Mouse (Mus musculus) kidney, postnatal 25 days (tissue): ENCODE measurements around the gene Capg.

Experiments
- DNase-seq, 2 experiments: peaks; one replicate each; pipeline ENCODE4 v3.0.0; 2021; ENCODE audit warnings: mixed read lengths in 2 of 2

Capg gene

DNA sequence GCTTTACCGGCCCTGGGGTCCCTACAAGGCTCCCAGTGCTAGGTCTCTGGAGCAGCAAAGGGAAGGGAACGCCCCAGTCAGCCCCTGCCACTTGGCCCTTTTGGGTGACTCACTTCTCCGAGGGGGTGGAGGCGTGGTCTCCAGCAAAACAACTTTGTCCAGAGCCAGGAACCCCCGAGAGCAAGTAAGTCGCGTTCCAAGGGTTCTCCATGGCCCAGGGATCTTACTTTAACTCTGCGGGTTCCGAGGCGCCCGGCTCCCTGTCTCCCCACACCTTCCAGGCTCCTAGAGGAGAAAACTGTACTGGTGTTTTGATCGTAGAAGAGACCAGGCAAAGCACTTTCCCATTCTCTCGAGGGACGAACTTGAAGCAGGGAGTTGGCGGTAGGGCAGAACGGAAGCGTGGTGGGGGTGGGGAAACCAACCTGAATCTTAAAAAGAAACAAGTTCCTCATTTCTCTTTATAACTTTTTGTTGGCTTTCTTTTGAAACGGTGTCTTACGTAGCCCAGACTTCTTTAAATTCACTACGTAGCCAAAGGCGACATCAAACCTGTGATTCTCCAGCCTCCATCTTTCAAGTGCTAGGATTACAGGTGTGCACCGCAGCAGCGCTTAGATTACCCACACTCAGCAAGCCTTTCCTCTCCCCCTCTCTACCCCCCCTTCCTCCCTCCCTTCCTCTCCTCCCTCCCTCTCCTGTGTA, at the start of gene Capg:
TSS of gene Capg (plus strand) at position 109 of the 705 bp plus-strand sequence.
- DNase-seq, result peak; percentile 66 to 81

DNA sequence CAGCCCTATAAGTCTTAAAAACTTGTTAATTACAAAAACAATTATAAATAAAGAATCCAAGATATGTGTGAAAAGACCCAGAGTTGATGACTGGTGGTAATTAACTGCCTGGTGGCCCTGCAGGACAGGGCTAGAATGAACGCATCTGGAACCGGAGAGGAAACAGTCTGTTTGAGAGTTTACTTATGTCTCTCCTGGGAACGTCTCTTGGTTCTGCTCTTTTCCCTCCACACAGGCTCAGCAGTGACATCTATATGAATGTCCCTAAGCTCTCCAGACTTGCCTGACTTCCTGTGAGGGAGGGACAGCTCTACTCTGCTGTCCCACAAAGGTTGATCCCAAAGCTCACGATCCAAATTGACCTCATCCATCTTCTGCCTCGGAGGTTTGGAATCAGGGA, 45.2 kb upstream of the Capg start:
- DNase-seq, result no peak

DNA sequence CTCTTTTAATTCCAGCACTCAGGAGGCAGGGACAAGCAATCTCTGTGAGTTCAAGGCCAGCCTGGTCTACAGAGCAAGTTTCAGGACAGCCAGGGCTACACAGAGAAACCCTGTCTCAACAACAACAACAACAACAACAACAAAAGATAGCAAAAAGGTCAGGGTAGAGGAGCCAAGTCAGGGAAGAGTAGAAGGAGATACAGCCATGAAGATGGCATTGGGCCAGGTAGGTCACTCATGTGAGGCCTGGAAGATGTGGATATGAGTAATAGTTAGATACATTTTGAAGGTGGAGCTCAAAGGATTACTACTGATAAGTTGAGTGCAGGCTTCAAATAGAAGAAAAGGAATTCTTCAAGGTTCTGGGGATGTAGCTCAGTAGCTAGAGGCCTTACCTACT, 40.9 kb upstream of the Capg start:
- no peak for DNase-seq

DNA sequence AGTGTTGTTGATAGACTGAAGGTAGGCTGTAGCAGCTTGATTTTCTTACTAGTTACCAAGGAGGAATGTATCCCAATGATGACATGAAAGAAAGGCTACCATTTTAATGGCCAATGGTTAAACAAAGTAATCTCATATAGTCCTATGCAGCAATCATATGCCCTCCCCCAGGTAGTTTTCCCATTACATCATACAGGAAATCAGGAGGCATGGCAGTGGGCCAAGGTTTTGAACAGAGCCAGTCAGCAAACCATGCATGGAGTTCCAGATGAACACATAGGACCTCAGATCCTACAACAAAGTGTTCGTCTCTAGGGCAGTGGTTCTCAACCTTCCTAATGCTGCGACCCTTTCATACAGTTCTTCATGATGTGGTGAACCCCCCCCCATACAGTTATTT, 40.3 kb upstream of the Capg start:
- DNase-seq, result peak; percentile 83 to 87

DNA sequence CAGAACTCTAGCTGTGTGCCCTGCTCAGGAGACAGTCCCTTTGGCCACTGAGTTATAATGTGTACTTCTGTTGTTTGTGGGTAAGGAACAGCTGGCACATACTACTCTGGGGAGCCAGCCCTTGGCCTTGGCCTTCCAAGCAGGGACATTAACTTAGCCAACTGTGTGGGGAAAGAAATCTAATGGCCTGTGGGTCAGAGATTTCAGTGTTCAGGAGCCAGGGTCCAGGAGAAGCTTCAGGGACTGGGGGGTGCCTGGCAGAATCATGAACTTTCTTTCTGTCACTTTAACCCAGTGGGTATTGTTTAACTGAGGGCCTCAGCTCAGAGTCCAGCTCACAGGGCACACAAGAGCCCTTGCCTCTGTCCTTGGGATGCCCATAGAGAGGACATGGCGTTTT, 38.1 kb upstream of the Capg start:
- DNase-seq, result peak; percentile 25 to 74

DNA sequence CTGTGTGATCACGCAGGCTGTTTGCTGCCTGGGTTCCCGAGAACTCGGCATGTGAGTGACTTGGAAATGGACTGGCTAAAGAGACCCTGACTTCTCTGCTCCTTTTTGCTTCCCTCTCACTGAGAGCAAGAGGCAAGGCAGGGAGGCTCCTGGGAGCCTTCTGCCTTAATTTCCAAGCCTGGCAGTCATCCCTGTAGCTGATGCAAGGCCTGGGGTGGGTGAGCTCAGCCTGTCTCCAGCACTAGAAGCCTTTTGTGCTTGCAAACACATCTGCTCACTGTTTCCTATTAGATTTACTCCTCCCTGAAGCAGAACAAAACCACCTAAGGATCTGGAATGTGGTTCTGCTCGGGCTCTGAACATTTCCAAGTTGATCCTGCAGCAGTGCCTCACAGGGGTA, 35.6 kb upstream of the Capg start:
- DNase-seq, result no peak

DNA sequence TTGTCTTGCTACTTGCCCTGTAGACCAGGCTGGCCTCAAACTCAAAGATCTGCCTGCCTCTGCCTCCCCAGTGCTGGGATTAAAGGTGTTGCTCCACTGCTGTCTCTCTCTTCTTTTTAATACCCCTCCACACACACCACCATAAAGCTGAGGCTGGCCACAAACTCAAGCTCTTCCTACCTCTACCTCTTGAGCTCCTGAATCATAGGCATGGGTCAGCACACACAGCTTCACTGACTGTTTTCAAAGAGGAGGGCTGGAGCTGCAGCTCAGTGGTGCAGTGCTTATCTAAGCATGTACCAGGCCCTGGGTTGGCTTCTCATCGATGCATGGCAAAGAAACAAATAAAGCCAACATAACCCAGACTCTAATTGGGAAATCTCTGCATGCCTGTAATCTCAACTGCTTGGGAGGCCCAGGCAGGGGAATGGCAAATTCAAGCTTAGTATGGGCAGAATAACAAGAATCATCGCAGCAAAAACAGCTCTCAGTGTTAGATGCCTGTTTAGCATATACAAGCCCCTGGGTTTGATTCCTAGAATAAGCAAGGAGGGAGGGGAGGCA, 34.2 kb upstream of the Capg start:
- no peak for DNase-seq

DNA sequence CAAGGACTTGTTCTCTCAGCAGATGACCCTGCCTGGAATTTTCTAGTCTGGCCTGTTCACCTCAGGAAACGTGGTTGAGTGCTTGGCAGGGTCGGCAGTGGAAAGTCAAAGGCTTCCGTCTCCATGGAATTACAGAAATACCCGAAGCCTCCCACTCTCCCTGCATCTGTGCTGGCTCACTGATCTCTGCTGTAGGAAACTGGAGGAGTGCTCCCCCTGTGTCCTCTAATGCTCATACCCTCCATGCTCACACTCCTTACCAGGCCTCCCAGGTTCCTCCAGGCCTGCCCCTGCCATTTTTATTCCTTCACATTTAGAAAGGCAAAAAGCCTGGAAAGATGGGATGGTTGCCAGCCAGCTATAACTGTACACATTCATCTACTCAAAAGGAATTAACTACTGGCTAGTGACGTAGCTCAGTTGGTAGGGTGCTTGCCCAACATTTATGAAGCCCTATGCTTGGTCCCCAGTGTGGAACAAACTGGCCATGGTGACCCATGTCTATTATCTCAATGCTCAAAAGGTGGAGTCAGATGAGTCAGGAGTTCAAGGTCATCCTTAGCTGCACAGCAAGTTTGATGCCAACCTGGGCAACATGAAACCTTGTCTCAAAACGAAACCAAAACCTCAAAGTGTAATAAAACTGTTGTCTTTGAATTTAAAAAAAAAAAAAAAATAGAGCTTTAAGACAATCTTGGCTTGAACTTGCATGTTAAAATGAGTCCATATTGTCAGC, 33.3 kb upstream of the Capg start:
- DNase-seq, result peak; percentile 54 to 69

DNA sequence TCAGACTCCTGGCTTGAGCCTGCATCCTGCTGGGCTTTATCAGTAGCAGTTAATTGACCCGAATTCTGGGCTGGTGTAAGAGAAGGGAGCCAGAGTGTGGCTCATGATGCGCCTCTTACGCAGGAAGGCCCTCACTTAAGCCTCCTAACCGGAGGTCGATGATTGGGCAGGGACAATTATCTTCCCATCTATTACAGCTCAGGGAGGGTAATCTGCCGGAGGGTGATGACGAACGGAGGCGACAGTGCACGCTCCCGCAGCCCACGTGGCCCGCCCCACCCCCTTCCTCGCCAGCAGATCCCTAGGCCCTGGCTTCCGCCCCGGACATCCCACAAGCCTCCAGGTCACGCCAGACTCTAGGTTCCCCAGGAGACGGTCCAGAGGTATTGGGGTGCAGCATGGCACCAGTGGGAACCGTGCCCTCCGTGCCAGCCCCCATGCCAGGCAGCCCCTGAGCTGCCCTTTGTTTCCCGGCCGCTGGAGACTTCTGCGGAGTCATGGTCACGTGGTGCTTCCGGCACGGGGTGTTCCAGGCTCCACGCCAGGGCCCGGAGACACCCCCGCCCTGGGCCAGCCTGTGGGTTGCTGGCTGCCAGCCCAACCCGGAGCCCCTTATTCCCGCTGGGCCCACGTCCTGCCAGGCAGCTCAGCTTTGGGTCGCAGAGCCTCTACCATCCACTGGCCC, 31.7 kb upstream of the Capg start:
- peak; percentile 92 to 96 for DNase-seq

DNA sequence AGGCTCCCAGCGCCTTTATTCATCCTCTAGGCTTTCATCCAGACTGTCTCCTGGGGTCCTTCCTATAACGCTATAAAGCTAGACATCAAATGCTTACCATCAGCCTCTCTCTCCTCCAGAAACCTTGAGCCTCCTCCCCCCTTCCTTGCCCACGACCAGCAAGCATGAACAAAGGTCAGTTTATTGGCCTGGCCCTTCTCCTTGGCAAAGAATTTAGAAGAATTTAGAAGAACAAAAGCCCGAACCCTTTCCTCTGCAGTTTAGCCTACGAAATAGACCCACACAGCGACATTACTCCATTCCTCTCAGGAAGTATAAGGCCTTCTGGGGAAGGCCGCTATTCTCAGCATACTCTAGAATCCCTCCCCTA, 31.1 kb upstream of the Capg start:
- no peak for DNase-seq

DNA sequence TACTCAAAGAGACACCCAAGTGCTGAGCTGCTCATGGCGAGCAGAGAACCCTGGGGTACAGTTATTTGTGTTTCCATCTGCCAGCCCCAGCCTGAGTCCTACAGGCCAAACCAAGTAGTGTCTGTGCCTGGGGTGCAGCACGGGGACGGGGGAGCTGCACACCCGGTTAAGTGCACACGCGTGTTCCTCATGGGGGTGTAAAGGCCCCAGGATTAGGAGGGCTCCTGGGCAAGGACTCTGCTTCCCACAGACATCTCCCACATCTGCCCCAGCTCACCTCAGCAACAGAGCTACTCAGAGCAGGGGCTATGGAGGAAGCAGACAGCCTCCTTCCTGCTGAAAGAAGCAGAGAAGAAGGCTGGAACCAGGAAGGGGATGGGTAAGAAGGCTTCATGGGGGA, 28.5 kb upstream of the Capg start:
- no peak for DNase-seq

DNA sequence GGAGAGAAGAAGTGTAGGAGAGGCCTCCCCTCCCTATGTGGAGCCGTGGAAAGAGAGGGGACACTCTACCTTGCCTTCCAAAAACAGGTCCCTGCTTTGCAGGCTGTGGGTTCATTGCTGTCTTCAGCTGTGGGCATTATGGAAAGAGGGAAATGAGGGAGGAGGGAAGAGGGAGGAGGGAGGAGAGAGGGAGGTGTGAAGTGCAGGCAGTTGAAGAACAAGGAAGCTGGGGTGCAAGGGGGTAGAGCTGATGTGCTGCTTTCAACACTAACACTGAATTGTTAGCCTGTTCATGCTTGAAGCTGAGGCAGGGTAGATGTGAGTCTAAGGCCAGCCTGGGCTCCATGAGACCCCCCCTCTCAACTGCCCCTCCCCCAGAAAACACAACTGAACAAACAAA, 25.3 kb upstream of the Capg start:
- DNase-seq, result no peak

DNA sequence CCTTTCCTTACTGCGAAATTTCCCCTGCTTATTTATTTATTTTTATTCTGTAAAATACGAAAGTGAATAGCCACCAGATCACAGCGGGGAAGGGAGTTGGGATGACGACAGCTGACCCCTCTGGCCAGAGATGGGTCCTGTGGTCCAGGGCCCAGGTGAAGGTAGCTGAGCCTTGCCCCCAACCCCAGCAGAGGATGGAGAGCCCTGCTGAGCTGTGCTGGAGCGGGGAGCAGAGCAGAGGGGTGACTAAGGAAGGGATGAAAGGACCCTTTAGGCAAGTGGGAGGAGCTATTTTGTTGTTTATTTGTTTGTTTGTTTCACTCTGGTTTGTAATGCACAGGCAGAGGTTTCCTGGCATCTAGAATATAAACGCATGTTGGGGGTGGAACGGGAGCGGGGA, 24.9 kb upstream of the Capg start:
- DNase-seq, result no peak

DNA sequence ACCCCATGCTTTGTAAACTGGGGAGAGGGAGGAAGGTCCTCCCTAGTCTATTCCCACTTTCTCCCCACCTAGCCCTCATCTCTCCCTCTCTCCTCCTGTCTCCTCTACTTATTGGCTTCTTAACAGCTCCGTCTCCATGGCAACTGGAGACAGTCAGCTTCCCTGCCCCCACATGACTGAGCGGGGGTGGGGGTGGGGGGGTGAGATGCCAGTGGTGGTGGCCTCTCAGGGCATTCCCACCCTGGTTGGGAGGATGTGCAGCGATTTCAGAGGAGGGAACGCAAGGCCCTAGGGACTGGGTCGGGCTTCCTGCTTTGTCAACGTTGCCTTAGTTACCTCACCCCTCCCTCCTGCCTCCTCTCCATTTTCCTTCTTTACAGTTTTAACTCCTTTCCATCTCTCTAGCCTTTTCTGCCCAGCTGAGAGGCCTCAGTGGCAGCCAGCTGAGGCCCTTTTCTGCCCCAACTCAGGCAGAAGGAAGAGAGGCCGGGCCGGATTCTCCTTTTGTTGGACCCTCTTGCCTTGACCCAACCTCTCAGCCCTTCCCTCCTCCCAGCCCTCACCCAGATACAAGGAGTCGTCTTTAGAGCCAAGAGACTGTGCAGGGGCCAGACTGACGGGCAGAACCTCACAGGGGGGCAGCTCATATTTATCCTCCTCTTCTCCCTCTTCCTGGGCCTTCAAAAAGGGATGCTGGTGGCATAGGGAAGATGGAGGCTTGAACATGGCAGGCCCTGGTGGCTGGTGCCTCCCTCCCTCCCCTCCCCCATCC, 24.1 kb upstream of the Capg start:
- DNase-seq, result peak; percentile 58 to 71

DNA sequence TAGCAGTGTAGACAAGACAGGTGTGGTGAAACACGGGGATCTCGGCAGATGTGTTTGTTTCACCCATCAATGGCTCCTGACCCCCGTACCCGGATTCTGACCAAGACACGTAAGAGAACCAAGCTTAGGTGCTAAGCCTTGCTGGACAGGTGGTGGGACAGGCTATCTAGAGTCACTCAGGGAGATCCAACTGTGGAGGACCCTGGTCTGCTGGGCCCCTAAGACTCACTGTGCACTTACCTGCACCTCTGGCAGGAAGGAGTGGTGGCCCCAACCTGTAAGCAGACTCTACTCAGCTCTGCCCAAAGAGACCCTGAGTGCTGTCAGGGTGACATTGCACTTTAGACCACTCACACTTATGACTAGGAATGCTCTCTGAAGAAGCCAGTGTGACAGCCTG, 23.3 kb upstream of the Capg start:
- DNase-seq, result no peak

DNA sequence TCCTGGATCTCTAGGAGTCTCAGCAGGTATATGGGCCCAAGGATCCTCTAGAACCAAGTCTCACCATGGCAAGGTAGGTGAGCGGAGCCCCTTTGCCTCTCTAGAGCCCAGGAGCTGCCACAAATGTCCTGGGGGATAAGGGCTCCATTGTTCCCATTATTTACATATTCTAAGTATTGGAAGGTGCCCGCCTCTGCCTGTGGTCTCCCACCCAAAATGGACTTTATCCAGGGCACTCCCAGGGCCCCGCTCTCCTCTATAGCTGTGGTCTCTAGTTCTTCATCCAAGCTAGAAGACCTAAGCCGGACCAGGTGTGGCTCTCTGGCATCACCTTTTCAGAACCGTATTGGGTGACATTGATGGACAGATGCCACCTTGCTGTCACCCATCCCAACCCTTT, 22.6 kb upstream of the Capg start, which contains the start of gene Sh2d6:
TSS of gene Sh2d6 (minus strand) at position 101 of the 400 bp plus-strand sequence.
- DNase-seq, result no peak

DNA sequence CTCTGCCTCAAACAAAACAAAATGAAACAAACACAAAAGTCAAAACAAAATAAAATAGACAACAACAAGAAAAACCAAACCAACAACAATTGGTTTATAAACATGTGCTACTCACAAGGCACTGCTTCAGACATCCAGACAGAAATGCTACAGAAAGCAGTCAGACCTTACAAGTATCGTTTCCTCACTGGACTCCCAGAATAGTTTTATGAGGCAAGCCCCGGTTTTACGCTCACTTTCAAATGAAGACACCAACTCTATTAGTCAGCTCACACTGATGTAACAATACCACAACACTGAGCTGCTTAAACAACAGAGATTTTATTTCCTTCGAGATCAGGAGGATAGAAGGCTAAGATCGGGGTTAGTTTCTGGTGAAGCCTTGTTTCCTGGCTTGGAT, 21.9 kb upstream of the Capg start:
- DNase-seq, result no peak

DNA sequence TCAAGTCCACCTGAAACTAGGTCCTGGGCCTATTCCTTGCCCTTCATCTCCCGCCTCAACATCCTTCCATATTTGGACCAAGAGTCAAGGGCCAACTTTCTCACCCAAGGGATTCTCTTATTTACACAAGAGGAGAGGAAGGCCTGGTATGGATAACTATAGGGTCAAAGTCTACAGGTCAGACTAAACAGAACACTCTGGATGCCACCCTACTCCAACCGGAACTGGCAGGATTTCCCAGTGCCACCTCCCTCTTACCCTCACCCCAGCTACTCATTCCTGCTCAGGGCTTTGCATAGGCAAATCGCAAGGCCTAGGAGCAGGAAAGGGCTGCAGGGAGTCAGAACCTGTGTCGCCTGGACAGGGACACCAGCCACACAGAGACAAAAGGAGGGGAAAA, 21.0 kb upstream of the Capg start:
- no peak for DNase-seq

DNA sequence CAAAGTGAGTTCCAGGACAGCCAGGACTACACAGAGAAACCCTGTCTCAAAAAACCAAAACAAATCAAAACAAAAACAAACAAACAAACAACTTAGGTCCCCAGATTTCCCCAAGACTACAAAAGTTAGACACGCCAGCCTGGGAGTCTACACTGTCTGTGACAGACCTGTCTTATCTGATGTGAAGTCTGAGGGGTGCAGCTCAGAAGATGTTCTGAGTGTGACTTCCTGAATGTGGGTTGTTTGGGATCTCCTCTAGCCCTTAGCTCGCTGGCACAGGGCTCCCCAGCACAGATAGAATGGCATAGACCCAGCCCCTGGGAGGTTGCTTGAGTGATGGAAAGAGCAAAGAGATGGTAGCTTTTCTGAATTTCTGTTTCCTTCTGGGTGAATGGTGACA, 20.0 kb upstream of the Capg start:
- DNase-seq, result no peak

DNA sequence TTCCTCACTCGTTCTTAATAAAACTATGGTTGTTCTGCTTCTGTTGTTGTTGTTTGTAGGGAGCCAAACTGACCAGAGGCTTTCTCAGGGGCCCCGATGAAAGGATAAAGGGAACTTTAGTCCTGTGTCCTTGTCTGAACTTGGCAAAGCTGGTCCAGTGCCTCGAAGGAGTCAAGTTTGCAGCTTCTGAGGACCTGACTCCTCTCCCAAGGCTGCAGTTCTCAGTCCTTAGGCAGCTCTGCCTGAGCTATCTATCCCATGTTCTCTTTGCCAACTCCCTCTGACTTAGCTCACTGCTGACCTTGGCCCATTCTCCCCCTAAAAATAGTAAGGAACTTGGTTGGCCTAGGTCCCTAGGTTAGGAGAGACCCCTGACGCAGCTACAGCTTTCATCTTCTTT, 17.1 kb upstream of the Capg start:
- DNase-seq, result no peak

DNA sequence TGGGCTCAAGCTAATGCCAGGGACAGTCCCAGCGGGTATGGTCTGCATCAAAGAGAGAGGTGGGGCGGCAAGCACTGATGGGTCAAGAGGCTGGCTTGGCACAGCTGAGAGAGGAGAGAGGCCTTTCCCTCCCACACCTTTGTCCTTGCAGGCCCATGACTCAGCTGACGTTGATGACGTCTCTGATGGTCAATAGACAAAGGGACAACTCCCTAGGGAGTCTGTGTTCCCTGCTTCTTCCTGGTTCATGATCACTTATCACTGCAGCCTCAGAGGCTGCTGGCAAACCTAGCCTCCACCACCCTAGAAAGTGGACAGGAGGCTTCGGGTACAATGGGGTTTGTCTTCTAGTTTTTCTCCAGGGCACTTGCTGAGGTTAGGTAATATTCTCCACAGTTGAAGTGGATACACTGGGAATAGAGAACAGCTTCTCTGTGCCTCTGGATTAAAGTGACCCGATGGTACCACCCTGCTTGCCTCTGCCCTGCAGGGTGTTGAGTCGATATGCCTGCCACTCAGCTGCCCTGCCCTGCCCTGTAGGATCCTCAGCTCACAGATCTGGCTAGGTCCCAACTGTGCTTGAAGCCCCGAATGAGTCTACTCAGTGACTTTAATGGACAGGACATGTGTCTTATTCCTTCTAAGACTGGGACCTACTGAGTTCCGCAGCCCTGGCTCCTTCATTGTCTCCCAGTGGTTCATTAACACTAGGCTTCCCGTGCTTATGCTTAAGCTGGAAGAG, 15.6 kb upstream of the Capg start:
- peak; percentile 35 to 69 for DNase-seq

DNA sequence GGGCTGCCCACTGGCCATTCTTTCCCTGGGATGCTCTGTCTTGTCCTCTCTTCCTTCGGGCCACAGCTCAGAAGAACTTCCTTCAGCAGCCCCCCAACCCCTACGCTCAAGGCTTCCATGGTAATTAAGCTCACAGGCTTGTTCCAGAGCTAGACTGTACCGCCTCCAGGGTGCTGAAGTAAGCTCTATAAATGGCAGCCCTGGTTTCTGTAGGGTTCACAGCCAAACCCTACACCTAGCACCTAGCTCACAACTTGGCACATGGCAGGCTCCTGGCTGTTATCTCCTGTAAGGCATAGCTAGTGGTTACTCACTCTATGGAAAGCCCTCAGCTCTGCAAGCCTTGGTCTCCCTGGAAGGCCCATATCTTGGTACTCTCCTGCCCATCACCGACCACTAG, 11.6 kb upstream of the Capg start:
- no peak for DNase-seq
